Mouse (Mus musculus): ENCODE results near the gene A030005K14Rik. TPM values are rescaled to one million over a fixed set of nuclear protein-coding genes. Genes with fewer than 3 reads are reported as not detected.

A030005K14Rik gene
- total and polyA plus RNA-seq, 2 experiments from 2014 or later: not detected

DNA sequence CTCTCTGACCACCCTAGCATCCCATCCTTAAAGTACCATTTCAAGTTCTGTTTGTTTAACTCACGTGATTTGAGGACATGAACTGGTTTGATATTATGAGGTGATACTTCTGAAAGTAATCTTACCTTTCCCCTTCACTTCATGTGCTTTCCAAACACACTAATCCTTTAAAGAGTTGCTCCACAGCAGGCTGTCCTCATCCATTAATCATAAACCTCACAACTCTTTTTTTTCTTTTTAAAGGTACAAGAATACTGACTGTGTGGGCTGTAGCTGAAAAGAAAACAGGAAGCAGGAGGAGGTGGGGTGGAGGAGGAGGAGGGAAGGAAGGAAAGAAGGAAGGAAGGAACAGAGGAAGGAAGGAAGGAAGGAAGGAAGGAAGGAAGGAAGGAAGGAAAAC is 27.2 kb downstream of the A030005K14Rik start:
- TF ChIP-seq CTCF (IDR thresholded peaks at IDR 0.05): no peak
- DNase-seq (ENCODE audit: low spot score) (no peak), ATAC-seq (ENCODE audit: low FRiP score) (no peak)
- Histone ChIP-seq H3K4me3 (ENCODE audit: low read depth, low read length) (no peak overlapping the region), H3K4me1 (ENCODE audit: insufficient read depth, low read length) (no peaks in the 10 kb centered on the region), H3K27ac (ENCODE audit: low read depth, low read length) (no peak overlapping the region), H3K9ac (replicated peaks; ENCODE audit: low read length, poor library complexity, severe bottlenecking) (no peak overlapping the region), H3K9me3 (ENCODE audit: low read length) (no peaks in the 10 kb centered on the region), H3K36me3 (ENCODE audit: insufficient read depth, low read length) (no peaks in the 10 kb centered on the region), H3K27me3 (ENCODE audit: insufficient read depth, low read length) (no peaks in the 10 kb centered on the region), H3K4me2 (ENCODE audit: low read depth, low read length, poor library complexity, severe bottlenecking) (no peak overlapping the region)
- 50% methylated on average over 1 of the region's 1 CpGs for WGBS

DNA sequence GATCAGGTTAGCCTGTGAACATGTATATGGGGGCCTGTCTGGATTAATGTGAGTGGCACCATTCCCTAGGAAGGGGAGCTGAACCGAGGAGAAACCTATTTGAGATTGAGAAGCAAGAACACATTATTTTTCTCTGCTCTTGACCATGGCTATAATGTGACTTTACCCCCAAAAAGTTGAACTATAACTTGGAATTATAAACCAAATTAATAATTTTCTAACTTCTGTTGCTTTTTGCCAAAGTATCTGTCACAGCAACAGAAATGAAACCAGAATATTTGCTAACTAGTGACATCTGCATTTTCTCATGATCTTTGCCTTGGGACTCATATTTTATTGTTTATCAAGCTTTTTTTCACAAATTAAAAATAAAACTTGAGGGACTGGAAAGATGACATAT is 42.6 kb downstream of the A030005K14Rik start:
- Histone ChIP-seq H3K9me3 (ENCODE audit: low read length) (no peaks in the 10 kb centered on the region), H3K4me3 (ENCODE audit: low read depth, low read length) (no peak overlapping the region), H3K9ac (replicated peaks; ENCODE audit: low read length, poor library complexity, severe bottlenecking) (no peak overlapping the region), H3K27ac (ENCODE audit: low read depth, low read length) (no peak overlapping the region), H3K4me1 (ENCODE audit: insufficient read depth, low read length) (no peaks in the 10 kb centered on the region), H3K27me3 (ENCODE audit: insufficient read depth, low read length) (no peaks in the 10 kb centered on the region), H3K4me2 (ENCODE audit: low read depth, low read length, poor library complexity, severe bottlenecking) (no peak overlapping the region), H3K36me3 (ENCODE audit: insufficient read depth, low read length) (no peaks in the 10 kb centered on the region)
- no peak for TF ChIP-seq CTCF (IDR thresholded peaks at IDR 0.05)
- ATAC-seq (ENCODE audit: low FRiP score) (no peak), DNase-seq (ENCODE audit: low spot score) (no peak)
- WGBS: 72% methylated on average over 1 of the region's 1 CpGs

DNA sequence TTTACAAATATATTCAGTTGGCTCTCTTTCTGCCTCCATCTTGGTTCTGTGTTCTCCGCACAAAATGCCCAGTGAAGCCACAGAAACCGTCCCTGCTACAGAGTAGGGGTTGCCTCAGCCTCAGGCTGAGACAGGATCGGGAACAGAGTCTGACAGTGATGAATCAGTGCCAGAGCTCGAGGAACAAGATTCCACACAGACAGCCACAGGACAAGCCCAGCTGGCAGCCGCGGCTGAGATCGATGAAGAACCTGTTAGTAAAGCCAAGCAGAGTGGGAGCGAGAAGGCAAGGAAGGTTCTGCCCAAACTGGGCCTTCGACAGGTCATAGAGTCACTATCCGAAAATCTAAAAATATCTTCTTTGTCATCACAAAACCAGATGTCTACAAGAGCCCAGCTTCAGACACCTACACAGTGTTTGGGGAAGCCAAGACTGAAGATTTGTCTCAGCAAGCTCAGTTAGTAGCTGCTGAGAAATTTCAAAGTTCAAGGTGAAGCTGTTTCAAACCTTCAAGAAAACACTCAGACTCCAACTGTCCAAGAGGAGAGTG is 43.8 kb downstream of the A030005K14Rik start:
- no peak overlapping the region for H3K27ac ChIP-seq (ENCODE audit: low read depth, low read length)
- ATAC-seq (ENCODE audit: low FRiP score) (no peak), DNase-seq (ENCODE audit: low spot score) (no peak)
- H3K27me3 ChIP-seq (ENCODE audit: insufficient read depth, low read length): no peaks in the 10 kb centered on the region
- no peak overlapping the region for H3K9ac ChIP-seq (replicated peaks; ENCODE audit: low read length, poor library complexity, severe bottlenecking)
- no peaks in the 10 kb centered on the region for H3K4me1 ChIP-seq (ENCODE audit: insufficient read depth, low read length)
- H3K36me3 ChIP-seq (ENCODE audit: insufficient read depth, low read length): no peaks in the 10 kb centered on the region
- H3K4me3 ChIP-seq (ENCODE audit: low read depth, low read length): no peak overlapping the region
- no peaks in the 10 kb centered on the region for H3K9me3 ChIP-seq (ENCODE audit: low read length)
- H3K4me2 ChIP-seq (ENCODE audit: low read depth, low read length, poor library complexity, severe bottlenecking): no peak overlapping the region
- no peak for TF ChIP-seq CTCF (IDR thresholded peaks at IDR 0.05)
- 92% methylated on average over 10 of the region's 10 CpGs for WGBS

DNA sequence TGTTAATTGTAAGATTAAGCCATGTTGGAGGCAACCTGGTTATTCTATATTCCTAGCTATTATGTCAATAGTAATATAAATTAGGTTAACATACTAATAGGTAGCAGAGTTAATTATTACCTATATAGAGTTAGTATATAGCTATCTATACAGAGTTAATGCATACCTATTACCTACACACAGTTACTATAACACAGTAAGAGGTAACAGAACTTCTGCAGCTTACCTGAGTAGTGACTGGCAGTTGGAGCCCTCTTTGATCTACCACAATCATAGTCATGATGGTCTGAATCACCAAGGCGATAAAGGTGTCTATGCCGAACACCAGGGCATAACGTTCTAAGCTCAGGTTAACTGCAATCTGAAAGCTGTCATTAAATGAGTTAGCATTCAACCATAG is 44.7 kb downstream of the A030005K14Rik start:
- TF ChIP-seq CTCF (IDR thresholded peaks at IDR 0.05): no peak
- Histone ChIP-seq H3K4me3 (ENCODE audit: low read depth, low read length) (no peak overlapping the region), H3K27me3 (ENCODE audit: insufficient read depth, low read length) (no peaks in the 10 kb centered on the region), H3K9me3 (ENCODE audit: low read length) (no peaks in the 10 kb centered on the region), H3K4me1 (ENCODE audit: insufficient read depth, low read length) (no peaks in the 10 kb centered on the region), H3K9ac (replicated peaks; ENCODE audit: low read length, poor library complexity, severe bottlenecking) (no peak overlapping the region), H3K4me2 (ENCODE audit: low read depth, low read length, poor library complexity, severe bottlenecking) (no peak overlapping the region), H3K27ac (ENCODE audit: low read depth, low read length) (no peak overlapping the region), H3K36me3 (ENCODE audit: insufficient read depth, low read length) (no peaks in the 10 kb centered on the region)
- no peak for ATAC-seq (ENCODE audit: low FRiP score)
- no peak for DNase-seq (ENCODE audit: low spot score)
- WGBS: 93% methylated on average over 3 of the region's 3 CpGs

Other genes starting within 250 kb of the A030005K14Rik start
- gene Agfg1, start 219.9 kb downstream of the A030005K14Rik start, total RNA-seq (2014; rRNA removed): 101 and 107 TPM in 2 replicates
- 17.0 and 20.2 TPM in 2 replicates for gene Agfg1, start 219.9 kb downstream of the A030005K14Rik start, polyA plus RNA-seq (2015; fragmentation: Nextera tagmentation; extraction: Ambion mirVana)
- 0.33 TPM in 1 of 2 replicates, not detected in the other for gene A030005L19Rik, start 146.1 kb downstream of the A030005K14Rik start, total RNA-seq (2014; rRNA removed)
- 0.20 TPM in 1 of 2 replicates, not detected in the other for gene A030005L19Rik, start 146.1 kb downstream of the A030005K14Rik start, polyA plus RNA-seq (2015; fragmentation: Nextera tagmentation; extraction: Ambion mirVana)
- 0.71 TPM in 1 of 2 replicates, not detected in the other for gene A030014E15Rik, start 134.5 kb downstream of the A030005K14Rik start, total RNA-seq (2014; rRNA removed)
- not detected in 2 replicates for gene A030014E15Rik, start 134.5 kb downstream of the A030005K14Rik start, polyA plus RNA-seq (2015; fragmentation: Nextera tagmentation; extraction: Ambion mirVana)
- not detected in 2 replicates for gene Gm6217, start 128.0 kb downstream of the A030005K14Rik start, total RNA-seq (2014; rRNA removed)
- not detected in 2 replicates for gene Gm6217, start 128.0 kb downstream of the A030005K14Rik start, polyA plus RNA-seq (2015; fragmentation: Nextera tagmentation; extraction: Ambion mirVana)
- not detected in 2 replicates for gene A030003K21Rik, start 116.0 kb downstream of the A030005K14Rik start, total RNA-seq (2014; rRNA removed)
- gene A030003K21Rik, start 116.0 kb downstream of the A030005K14Rik start, polyA plus RNA-seq (2015; fragmentation: Nextera tagmentation; extraction: Ambion mirVana): not detected in 2 replicates
- not detected in 2 replicates for gene Gm7544, start 103.4 kb downstream of the A030005K14Rik start, total RNA-seq (2014; rRNA removed)
- gene Gm7544, start 103.4 kb downstream of the A030005K14Rik start, polyA plus RNA-seq (2015; fragmentation: Nextera tagmentation; extraction: Ambion mirVana): not detected in 2 replicates
- gene Gm47955, start 99.1 kb downstream of the A030005K14Rik start, total RNA-seq (2014; rRNA removed): not detected in 2 replicates
- not detected in 2 replicates for gene Gm47955, start 99.1 kb downstream of the A030005K14Rik start, polyA plus RNA-seq (2015; fragmentation: Nextera tagmentation; extraction: Ambion mirVana)
- not detected in 2 replicates for gene Gm47959, start 58.8 kb downstream of the A030005K14Rik start, total RNA-seq (2014; rRNA removed)
- gene Gm47959, start 58.8 kb downstream of the A030005K14Rik start, polyA plus RNA-seq (2015; fragmentation: Nextera tagmentation; extraction: Ambion mirVana): not detected in 2 replicates
- 0.71 and 0.99 TPM in 2 replicates for gene Slc19a3, start 20.9 kb downstream of the A030005K14Rik start, total RNA-seq (2014; rRNA removed)
- 0.83 and 0.90 TPM in 2 replicates for gene Slc19a3, start 20.9 kb downstream of the A030005K14Rik start, polyA plus RNA-seq (2015; fragmentation: Nextera tagmentation; extraction: Ambion mirVana)
- gene Krtap28-10, start 16.9 kb downstream of the A030005K14Rik start, total RNA-seq (2014; rRNA removed): not detected in 2 replicates
- not detected in 2 replicates for gene Krtap28-10, start 16.9 kb downstream of the A030005K14Rik start, polyA plus RNA-seq (2015; fragmentation: Nextera tagmentation; extraction: Ambion mirVana)
- not detected in 2 replicates for gene Gm47969, start 14.4 kb downstream of the A030005K14Rik start, total RNA-seq (2014; rRNA removed)
- gene Gm47969, start 14.4 kb downstream of the A030005K14Rik start, polyA plus RNA-seq (2015; fragmentation: Nextera tagmentation; extraction: Ambion mirVana): not detected in 2 replicates
- gene Krtap28-13, start 1.6 kb upstream of the A030005K14Rik start, total RNA-seq (2014; rRNA removed): not detected in 2 replicates
- not detected in 2 replicates for gene Krtap28-13, start 1.6 kb upstream of the A030005K14Rik start, polyA plus RNA-seq (2015; fragmentation: Nextera tagmentation; extraction: Ambion mirVana)
- not detected in 2 replicates for gene Ccl20, start 57.4 kb upstream of the A030005K14Rik start, total RNA-seq (2014; rRNA removed)
- gene Ccl20, start 57.4 kb upstream of the A030005K14Rik start, polyA plus RNA-seq (2015; fragmentation: Nextera tagmentation; extraction: Ambion mirVana): not detected in 2 replicates
- 0.88 and 1.2 TPM in 2 replicates for gene Daw1, start 100.4 kb upstream of the A030005K14Rik start, total RNA-seq (2014; rRNA removed)
- gene Daw1, start 100.4 kb upstream of the A030005K14Rik start, polyA plus RNA-seq (2015; fragmentation: Nextera tagmentation; extraction: Ambion mirVana): 1.7 and 1.9 TPM in 2 replicates